Mouse (Mus musculus) G1E (cell line): Measurements from ENCODE around the gene Fscn2. TPM values are rescaled to one million over a fixed set of nuclear protein-coding genes. Genes with fewer than 3 reads are reported as not detected.
A peak's percentile ranks its signal among the peaks of the same experiment; 100 is the strongest.

Experiments used
- ATAC-seq: 2 replicates; pipeline ENCODE4 v1.8.0; 2016; ENCODE audit warnings: mild to moderate bottlenecking; ENCODE audit not compliant: insufficient number of reproducible peaks, poor library complexity, low FRiP score, severe bottlenecking; ENCODE audit errors: extremely low read depth
- DNase-seq: peaks from one replicate; pipeline ENCODE4 v3.0.0; 2012; ENCODE audit warnings: low spot score
- H3K27me3 ChIP-seq: 2 replicates; pipeline ENCODE4 v1.6.1; 2012; ENCODE audit warnings: mild to moderate bottlenecking, low read length, inconsistent platforms; ENCODE audit not compliant: insufficient read depth
- H3K36me3 ChIP-seq: replicated peaks from 2 replicates; pipeline ENCODE3; 2012; ENCODE audit warnings: mild to moderate bottlenecking, inconsistent platforms
- H3K4me1 ChIP-seq: 2 replicates; pipeline ENCODE4 v1.6.1; 2012; ENCODE audit warnings: low read depth, low read length, inconsistent platforms, mixed read lengths; ENCODE audit not compliant: insufficient read depth
- H3K4me3 ChIP-seq: 2 replicates; pipeline ENCODE4 v1.5.1; 2012; ENCODE audit warnings: low read depth, mild to moderate bottlenecking, inconsistent platforms, low read length, moderate library complexity, mixed read lengths
- H3K9me3 ChIP-seq: replicated peaks from 2 replicates; pipeline ENCODE4 v1.6.1; 2012; ENCODE audit warnings: inconsistent platforms
- CTCF ChIP-seq: IDR thresholded peaks from 2 replicates; pipeline ENCODE4 v1.5.1; 2012; ENCODE audit warnings: low read depth, low read length, inconsistent platforms, mixed read lengths
- GATA1 ChIP-seq: IDR thresholded peaks from 2 replicates; pipeline ENCODE4 v1.6.1; 2012; ENCODE audit warnings: borderline replicate concordance, low read length, inconsistent platforms, mixed read lengths
- GATA2 ChIP-seq: IDR thresholded peaks from 2 replicates; pipeline ENCODE4 v1.6.1; 2012; ENCODE audit warnings: low read depth, low read length, inconsistent platforms, borderline replicate concordance
- POLR2AphosphoS5 ChIP-seq: IDR thresholded peaks from 2 replicates; pipeline ENCODE4 v1.6.1; 2012; ENCODE audit warnings: low read depth, low read length, inconsistent platforms; ENCODE audit not compliant: insufficient replicate concordance
- TAL1 ChIP-seq: conservative IDR thresholded peaks from 2 replicates; pipeline ENCODE4 v1.6.1; 2012; ENCODE audit warnings: low read depth, low read length, inconsistent platforms, mixed read lengths
- polyA plus RNA-seq: library from polyadenylated mRNA; stranded (reverse); fragments of >175 nt; gene quantifications from 2 replicates; pipeline ENCODE4 v1.2.3, GENCODE M21; 2012
- total RNA-seq, 2 experiments: library from RNA; stranded (forward) in 1 of 2; stranded (reverse) in 1 of 2; fragments of 200-1000 nt in 1 of 2; fragments of >200 nt in 1 of 2; fragmentation: Nextera tagmentation in 1 of 2; gene quantifications; 2 replicates each; pipeline ENCODE4 v1.2.3; 2014 to 2017

The Fscn2 gene
- total and polyA plus RNA-seq, 3 experiments, result 0.11 TPM; not detected in 2

DNA sequence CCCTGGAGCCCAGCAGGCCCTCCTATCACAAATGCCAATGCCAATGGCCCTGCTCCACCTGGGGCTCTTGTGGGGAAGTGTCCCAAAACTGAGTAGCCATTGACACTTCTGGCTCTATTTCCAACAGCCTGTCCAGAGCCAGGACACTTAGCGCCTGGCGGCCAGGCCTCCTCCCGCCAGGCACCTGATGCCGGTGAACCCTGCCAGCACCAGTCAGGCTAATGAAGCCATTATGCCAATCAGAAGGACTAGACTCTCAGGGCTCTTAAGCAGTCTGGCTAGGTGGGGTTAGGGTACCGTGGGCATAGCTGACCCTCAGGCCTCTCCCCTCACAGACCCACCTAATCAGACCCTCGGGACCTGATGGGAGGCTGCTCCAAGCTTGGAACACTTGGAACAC, 1.9 kb upstream of the Fscn2 start:
- no peak for DNase-seq

DNA sequence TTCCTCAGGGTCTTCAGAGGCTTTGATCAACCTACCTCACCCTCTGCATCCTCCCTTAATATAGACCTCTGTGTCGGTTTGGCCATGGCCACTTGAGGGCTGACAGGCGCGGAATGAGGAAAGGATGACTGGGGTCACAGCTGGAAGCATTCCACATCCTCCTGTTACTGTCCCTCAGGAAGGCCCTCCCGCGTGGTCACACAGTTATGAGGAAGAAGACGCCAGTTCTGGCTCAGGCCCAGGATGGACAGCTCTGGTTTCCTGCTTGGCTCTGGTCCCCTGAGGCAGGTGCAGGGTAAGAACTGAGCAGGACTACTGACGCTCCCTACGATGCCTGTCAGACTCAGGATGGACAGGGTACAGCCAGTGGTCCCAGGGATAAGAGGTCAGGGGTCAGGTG, 1.3 kb upstream of the Fscn2 start:
- TF ChIP-seq GATA1, result no peak
- TF ChIP-seq GATA2, result no peak
- no peak for TF ChIP-seq CTCF
- ATAC-seq (no peak), DNase-seq (no peak)
- peaks cover 19% of the 10 kb centered on the region for H3K4me1 ChIP-seq
- H3K4me3 ChIP-seq, result no peak overlapping the region
- no peaks in the 10 kb centered on the region for H3K9me3 ChIP-seq
- peaks cover 64% of the 10 kb centered on the region for H3K27me3 ChIP-seq
- no peaks in the 10 kb centered on the region for H3K36me3 ChIP-seq

More for the DNA sequence above, 1.9 kb upstream of the Fscn2 start:
- ATAC-seq, result no peak
- Histone ChIP-seq H3K9me3 (no peaks in the 10 kb centered on the region), H3K27me3 (peaks cover 57% of the 10 kb centered on the region), H3K36me3 (no peaks in the 10 kb centered on the region), H3K4me1 (peaks cover 22% of the 10 kb centered on the region), H3K4me3 (no peak overlapping the region)
- TF ChIP-seq POLR2AphosphoS5, result no peak
- no peak for TF ChIP-seq TAL1
- no peak for TF ChIP-seq GATA1
- TF ChIP-seq CTCF, result no peak
- no peak for TF ChIP-seq GATA2

DNA sequence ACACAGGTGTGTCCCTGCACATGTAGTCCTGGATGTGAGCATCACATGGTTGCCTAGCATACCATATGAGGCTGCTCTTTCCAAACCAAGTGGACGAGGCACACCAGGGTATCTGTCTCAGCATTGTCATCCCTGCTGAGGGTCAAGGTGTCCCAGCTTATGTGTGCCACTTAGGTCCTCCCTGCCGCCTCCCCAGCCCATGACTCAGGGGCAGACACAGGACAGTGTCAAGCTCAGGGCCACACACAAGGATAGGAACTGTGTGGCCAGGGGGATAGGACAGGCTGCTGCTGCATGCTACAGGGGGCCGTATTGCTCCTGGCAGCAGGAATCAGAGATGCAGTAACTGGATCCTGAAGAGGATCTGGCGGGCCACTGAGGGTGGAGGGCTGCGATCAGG, 579 bp upstream of the Fscn2 start:
- no peak for TF ChIP-seq GATA1
- Histone ChIP-seq H3K27me3 (peaks cover 68% of the 10 kb centered on the region), H3K36me3 (no peaks in the 10 kb centered on the region), H3K9me3 (no peaks in the 10 kb centered on the region), H3K4me1 (peaks cover 14% of the 10 kb centered on the region), H3K4me3 (no peak overlapping the region)
- DNase-seq, result no peak
- ATAC-seq, result no peak

DNA sequence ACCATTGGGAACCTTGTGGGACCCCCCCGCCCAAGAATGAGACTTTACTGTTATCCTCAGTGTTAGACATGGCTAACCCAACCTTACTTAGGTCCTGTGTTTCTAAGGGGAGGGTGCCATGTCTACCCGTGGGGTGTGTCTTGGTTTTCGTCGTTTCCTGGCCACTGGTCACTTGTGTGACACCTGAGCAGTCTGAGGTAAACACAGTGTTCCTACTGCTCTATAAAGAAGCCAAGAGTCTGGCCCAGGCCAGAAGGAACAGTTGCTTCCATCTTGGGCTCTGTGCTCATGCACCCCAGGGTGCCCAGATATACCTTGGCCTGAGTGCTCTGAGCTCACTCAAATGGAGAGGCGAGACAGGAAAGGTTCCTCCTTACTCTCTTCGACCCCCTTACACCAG, 1.6 kb downstream of the Fscn2 start:
- TF ChIP-seq CTCF (no peak), GATA1 (no peak)
- no peak for ATAC-seq
- peaks cover 16% of the 10 kb centered on the region for H3K4me1 ChIP-seq
- no peak for DNase-seq
- no peak overlapping the region for H3K4me3 ChIP-seq
- H3K27me3 ChIP-seq, result peaks cover 74% of the 10 kb centered on the region
- H3K9me3 ChIP-seq, result no peaks in the 10 kb centered on the region
- H3K36me3 ChIP-seq, result peaks cover 7% of the 10 kb centered on the region

DNA sequence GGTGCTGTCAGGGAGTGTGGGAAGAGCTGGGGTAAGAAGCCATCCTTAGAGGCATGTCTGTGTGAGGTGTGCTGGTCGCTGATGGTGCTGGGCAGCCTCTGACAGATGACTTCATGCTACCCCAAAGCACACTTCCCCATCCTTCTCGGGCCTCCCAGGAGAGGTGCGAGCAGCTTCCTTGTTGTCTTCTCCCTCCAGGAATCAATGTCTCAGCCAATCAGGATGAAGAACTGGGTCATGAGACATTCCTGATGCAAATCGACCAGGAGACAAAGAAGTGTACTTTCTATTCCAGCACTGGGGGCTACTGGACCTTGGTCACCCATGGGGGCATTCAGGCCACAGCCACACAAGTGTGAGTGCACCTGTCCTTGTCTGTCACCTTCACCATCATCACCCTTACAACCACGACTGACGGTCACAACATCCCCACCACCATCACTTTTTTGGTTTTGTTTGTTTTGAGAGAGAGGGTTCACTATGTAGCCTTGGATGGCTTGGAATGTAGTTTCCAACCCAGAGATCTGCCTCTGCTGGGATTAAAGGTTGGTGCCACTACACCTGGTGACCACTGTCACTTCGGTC, 5.2 kb downstream of the Fscn2 start:
- no peak for TF ChIP-seq GATA1
- TF ChIP-seq TAL1, result no peak
- TF ChIP-seq GATA2, result no peak
- no peak for TF ChIP-seq CTCF
- TF ChIP-seq POLR2AphosphoS5, result no peak
- Histone ChIP-seq H3K36me3 (peaks cover 44% of the 10 kb centered on the region), H3K9me3 (no peaks in the 10 kb centered on the region), H3K4me3 (no peak overlapping the region), H3K4me1 (peaks cover 27% of the 10 kb centered on the region), H3K27me3 (peaks cover 41% of the 10 kb centered on the region)
- ATAC-seq (no peak), DNase-seq (no peak)

DNA sequence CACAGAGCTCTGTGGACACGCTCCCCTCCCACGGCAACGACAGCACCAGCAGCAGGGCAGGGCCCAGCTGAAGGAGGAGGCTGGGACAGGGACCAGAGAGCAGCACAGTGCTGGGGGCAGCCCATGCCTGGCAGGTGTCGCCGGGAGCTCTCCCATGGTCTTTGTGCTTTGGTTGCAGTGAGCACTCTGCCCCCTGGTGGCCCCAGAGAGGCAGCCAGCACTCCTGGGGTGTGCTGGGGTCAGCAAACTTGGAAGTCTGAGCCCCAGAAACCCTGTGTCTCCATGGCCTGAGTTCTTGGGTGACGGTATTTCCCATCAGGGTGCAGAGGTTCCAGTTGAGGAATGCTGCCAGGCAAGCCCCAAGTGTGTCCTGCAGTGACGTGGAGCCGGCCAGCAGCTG, 8.3 kb downstream of the Fscn2 start:
- Histone ChIP-seq H3K4me3 (no peak overlapping the region), H3K9me3 (no peaks in the 10 kb centered on the region), H3K36me3 (peaks cover 75% of the 10 kb centered on the region), H3K27me3 (peaks cover 15% of the 10 kb centered on the region), H3K4me1 (peaks cover 31% of the 10 kb centered on the region)
- DNase-seq, result peak; percentile 58
- TF ChIP-seq CTCF (peak; percentile 39), GATA1 (no peak)
- ATAC-seq, result no peak

DNA sequence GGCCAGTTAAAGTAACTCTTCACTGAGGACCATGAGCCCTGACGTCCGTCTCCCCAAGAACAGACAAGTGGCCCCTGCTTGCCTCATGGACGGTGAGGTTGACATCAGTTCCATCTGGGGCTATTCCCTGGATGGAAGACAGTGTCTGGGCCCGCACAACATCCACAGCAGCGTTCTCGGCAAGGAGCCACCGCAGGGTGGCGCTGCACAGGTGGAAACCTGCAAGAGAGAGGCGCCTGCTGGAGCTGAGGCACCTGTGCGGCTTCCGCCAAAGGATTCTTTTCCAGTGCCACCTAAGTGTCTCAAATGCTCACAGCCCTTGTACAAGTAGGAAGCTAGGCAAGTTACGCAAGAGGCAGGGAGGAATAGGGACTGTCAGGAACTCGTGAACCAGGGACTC, 11.7 kb downstream of the Fscn2 start:
- Histone ChIP-seq H3K27me3 (no peaks in the 10 kb centered on the region), H3K36me3 (peaks cover 96% of the 10 kb centered on the region), H3K9me3 (no peaks in the 10 kb centered on the region), H3K4me3 (no peak overlapping the region), H3K4me1 (peaks cover 36% of the 10 kb centered on the region)
- ATAC-seq (no peak), DNase-seq (no peak)
- TF ChIP-seq TAL1, result no peak
- TF ChIP-seq GATA2, result no peak
- TF ChIP-seq CTCF, result no peak
- no peak for TF ChIP-seq GATA1
- TF ChIP-seq POLR2AphosphoS5, result no peak
